In genomic region chr8:69888902-69889301, GRCm38 (mm10) we compare ENCODE assay signal across 9 mouse cellular contexts. TPM values are rescaled to one million over a fixed set of nuclear protein-coding genes. Genes with fewer than 3 reads are reported as not detected.
A peak's percentile ranks its signal among the peaks of the same experiment; 100 is the strongest.
DNase-seq lines count a peak whose midpoint lies in the region; ATAC-seq lines count a peak whose summit lies in the region.
"Had no signal": no experiment of that assay in that cellular context is flagged by ENCODE, and none has a peak within 500 bp of the region (broad histone marks: within the 10 kb centered on the region; RNA-seq: fewer than 3 reads in every experiment).

No protein-coding gene starts in this region.

- peaks cover 71% of the 10 kb centered on the region for H3K27me3 ChIP-seq in kidney, embryonic 16.5 days (ENCODE audit: insufficient read depth, low read length)
- H3K27me3 ChIP-seq in embryonic facial prominence, embryonic 14.5 days (replicated peaks; ENCODE audit: control insufficient read depth, insufficient read depth, low read length), result peaks cover 74% of the 10 kb centered on the region
- peaks cover 67% of the 10 kb centered on the region for H3K27me3 ChIP-seq in hindbrain, embryonic 15.5 days
- peaks cover 61% of the 10 kb centered on the region for H3K27me3 ChIP-seq in midbrain, embryonic 16.5 days (ENCODE audit: control insufficient read depth, insufficient read depth, low read depth, low read length)

- H3K4me3 ChIP-seq in kidney, embryonic 16.5 days (ENCODE audit: low read length), result peak overlapping the region; percentile 41
- peak overlapping the region; percentile 35 for H3K4me3 ChIP-seq in embryonic facial prominence, embryonic 14.5 days (ENCODE audit: low read depth, low read length)
- H3K4me3 ChIP-seq in hindbrain, embryonic 15.5 days, result peak overlapping the region; percentile 24
- H3K4me3 ChIP-seq in midbrain, embryonic 16.5 days (ENCODE audit: low read depth, low read length), result peak overlapping the region; percentile 28
- H3K4me3 ChIP-seq: erythroblast, embryonic 14.5 days had no signal

- WGBS in kidney, embryonic 16.5 days, result 1% methylated on average over 32 of the region's 32 CpGs
- WGBS in embryonic facial prominence, embryonic 14.5 days, result 1% methylated on average over 15 of the region's 32 CpGs
- WGBS in hindbrain, embryonic 15.5 days, result 3% methylated on average over 32 of the region's 32 CpGs
- 4% methylated on average over 29 of the region's 32 CpGs for WGBS in midbrain, embryonic 16.5 days

- no peak overlapping the region for H3K27ac ChIP-seq in kidney, embryonic 16.5 days (ENCODE audit: low read length)
- H3K27ac ChIP-seq in embryonic facial prominence, embryonic 14.5 days (replicated peaks; ENCODE audit: low read depth, low read length), result no peak overlapping the region
- no peak overlapping the region for H3K27ac ChIP-seq in hindbrain, embryonic 15.5 days (replicated peaks)
- no peak overlapping the region for H3K27ac ChIP-seq in midbrain, embryonic 16.5 days (ENCODE audit: low read length)

- DNase-seq in kidney, adult 11 months, result no peak
- DNase-seq in embryonic facial prominence, embryonic 14.5 days (ENCODE audit: low spot score), result no peak
- no peak for DNase-seq in urinary bladder, postnatal 10 days (ENCODE audit: low spot score)
- DNase-seq in left cerebral cortex, postnatal 4 days, result no peak
- no peak for DNase-seq in thymus, adult 18-20 months

- no peaks in the 10 kb centered on the region for H3K9me3 ChIP-seq in kidney, embryonic 16.5 days (ENCODE audit: low read length)
- no peaks in the 10 kb centered on the region for H3K9me3 ChIP-seq in embryonic facial prominence, embryonic 14.5 days (ENCODE audit: control insufficient read depth, low read length)
- no peaks in the 10 kb centered on the region for H3K9me3 ChIP-seq in hindbrain, embryonic 15.5 days
- no peaks in the 10 kb centered on the region for H3K9me3 ChIP-seq in midbrain, embryonic 16.5 days (replicated peaks; ENCODE audit: control insufficient read depth, low read length, poor library complexity, severe bottlenecking)

- H3K36me3 ChIP-seq in kidney, embryonic 16.5 days (ENCODE audit: insufficient read depth, low read length), result peaks cover 4% of the 10 kb centered on the region; the same call in 1 of the 2 replicates
- H3K36me3 ChIP-seq in embryonic facial prominence, embryonic 14.5 days (ENCODE audit: control insufficient read depth, insufficient read depth, low read length), result peaks cover 18% of the 10 kb centered on the region; the same call in 1 of the 2 replicates
- peaks cover 3% of the 10 kb centered on the region; the same call in 1 of the 2 replicates for H3K36me3 ChIP-seq in hindbrain, embryonic 15.5 days
- peaks cover 2% of the 10 kb centered on the region; the same call in 1 of the 2 replicates for H3K36me3 ChIP-seq in midbrain, embryonic 16.5 days (ENCODE audit: control insufficient read depth, insufficient read depth, low read length)

- H3K4me1 ChIP-seq in kidney, embryonic 16.5 days (ENCODE audit: insufficient read depth, low read length), result peaks cover 29% of the 10 kb centered on the region
- H3K4me1 ChIP-seq in embryonic facial prominence, embryonic 14.5 days (ENCODE audit: control insufficient read depth, insufficient read depth, low read length), result peaks cover 11% of the 10 kb centered on the region; the same call in 1 of the 2 replicates
- peaks cover 48% of the 10 kb centered on the region for H3K4me1 ChIP-seq in hindbrain, embryonic 15.5 days (replicated peaks)
- peaks cover 22% of the 10 kb centered on the region for H3K4me1 ChIP-seq in midbrain, embryonic 16.5 days (ENCODE audit: control insufficient read depth, insufficient read depth, low read length)

- intact Hi-C loops in left cerebral cortex, postnatal 4 days (cut with DNase I), result no loop called here

- no peak overlapping the region for H3K9ac ChIP-seq in kidney, embryonic 16.5 days (replicated peaks; ENCODE audit: low read length)
- H3K9ac ChIP-seq in embryonic facial prominence, embryonic 14.5 days (ENCODE audit: low read depth, low read length), result 0 out of 2 replicates have a peak overlapping the region, but pooled peaks have one; percentile 14
- no peak overlapping the region for H3K9ac ChIP-seq in hindbrain, embryonic 15.5 days
- peak overlapping the region; percentile 46 for H3K9ac ChIP-seq in midbrain, embryonic 16.5 days (ENCODE audit: low read depth, low read length)

- peak overlapping the region; percentile 49 for H3K4me2 ChIP-seq in kidney, embryonic 16.5 days (replicated peaks; ENCODE audit: low read depth, low read length)
- peak overlapping the region; percentile 54 for H3K4me2 ChIP-seq in embryonic facial prominence, embryonic 14.5 days (ENCODE audit: low read depth, low read length)
- H3K4me2 ChIP-seq in hindbrain, embryonic 15.5 days, result peak overlapping the region; percentile 50
- peak overlapping the region; percentile 46 for H3K4me2 ChIP-seq in midbrain, embryonic 16.5 days (ENCODE audit: low read length)

- peak; percentile 32 for ATAC-seq in kidney, embryonic 16.5 days (ENCODE audit: low FRiP score, low TSS enrichment)
- ATAC-seq in embryonic facial prominence, embryonic 14.5 days (ENCODE audit: low read depth), result no peak
- ATAC-seq in hindbrain, embryonic 15.5 days (ENCODE audit: low FRiP score, low read depth), result no peak
- no peak for ATAC-seq in midbrain, embryonic 16.5 days

RNA-seq across cellular contexts. Expression of gene Cilp2, which starts 1.4 kb away (rescaled TPM):
- polyA plus RNA-seq in kidney, embryonic 16.5 days (2015; fragmentation: Nextera tagmentation; extraction: Ambion mirVana), result 0.94 and 0.99 TPM in 2 replicates
- 1.1 and 1.3 TPM in 2 replicates for polyA plus RNA-seq in embryonic facial prominence, embryonic 14.5 days (2014; fragmentation: Nextera tagmentation; extraction: Ambion mirVana)
- polyA plus RNA-seq in hindbrain, embryonic 15.5 days (2015; fragmentation: Nextera tagmentation; extraction: Ambion mirVana), result 6.7 and 6.9 TPM in 2 replicates
- polyA plus RNA-seq in midbrain, embryonic 16.5 days (2015; fragmentation: Nextera tagmentation; extraction: Ambion mirVana), result 6.3 and 6.6 TPM in 2 replicates
- 1 to 10 TPM; 4.5 to 4.7 TPM for total RNA-seq in left cerebral cortex, postnatal 4 days (2021)
- polyA plus RNA-seq: erythroblast, embryonic 14.5 days had no signal

RNA-seq across cellular contexts. Expression of gene Tssk6, which starts 13.1 kb away (rescaled TPM):
- 3.8 and 3.9 TPM in 2 replicates for polyA plus RNA-seq in kidney, embryonic 16.5 days (2015; fragmentation: Nextera tagmentation; extraction: Ambion mirVana)
- polyA plus RNA-seq in embryonic facial prominence, embryonic 14.5 days (2014; fragmentation: Nextera tagmentation; extraction: Ambion mirVana), result 2.5 and 3.1 TPM in 2 replicates
- 3.5 and 4.3 TPM in 2 replicates for polyA plus RNA-seq in hindbrain, embryonic 15.5 days (2015; fragmentation: Nextera tagmentation; extraction: Ambion mirVana)
- 3.0 and 3.5 TPM in 2 replicates for polyA plus RNA-seq in midbrain, embryonic 16.5 days (2015; fragmentation: Nextera tagmentation; extraction: Ambion mirVana)
- not detected for total RNA-seq in left cerebral cortex, postnatal 4 days (2021)

RNA-seq across cellular contexts. Expression of gene Ndufa13, which starts 13.5 kb away (rescaled TPM):
- polyA plus RNA-seq in kidney, embryonic 16.5 days (2015; fragmentation: Nextera tagmentation; extraction: Ambion mirVana), result 197 and 199 TPM in 2 replicates
- polyA plus RNA-seq in embryonic facial prominence, embryonic 14.5 days (2014; fragmentation: Nextera tagmentation; extraction: Ambion mirVana), result 185 and 201 TPM in 2 replicates
- 196 and 197 TPM in 2 replicates for polyA plus RNA-seq in hindbrain, embryonic 15.5 days (2015; fragmentation: Nextera tagmentation; extraction: Ambion mirVana)
- 172 TPM in 2 replicates for polyA plus RNA-seq in midbrain, embryonic 16.5 days (2015; fragmentation: Nextera tagmentation; extraction: Ambion mirVana)
- total RNA-seq in left cerebral cortex, postnatal 4 days (2021), result 10 to 100 TPM; 79.0 to 86.6 TPM

RNA-seq across cellular contexts. Expression of gene Yjefn3, which starts 13.6 kb away (rescaled TPM):
- polyA plus RNA-seq in kidney, embryonic 16.5 days (2015; fragmentation: Nextera tagmentation; extraction: Ambion mirVana), result 3.1 and 5.0 TPM in 2 replicates
- polyA plus RNA-seq in embryonic facial prominence, embryonic 14.5 days (2014; fragmentation: Nextera tagmentation; extraction: Ambion mirVana), result 3.6 and 3.8 TPM in 2 replicates
- polyA plus RNA-seq in hindbrain, embryonic 15.5 days (2015; fragmentation: Nextera tagmentation; extraction: Ambion mirVana), result 10.1 and 13.8 TPM in 2 replicates
- 12.0 and 12.3 TPM in 2 replicates for polyA plus RNA-seq in midbrain, embryonic 16.5 days (2015; fragmentation: Nextera tagmentation; extraction: Ambion mirVana)
- total RNA-seq in left cerebral cortex, postnatal 4 days (2021), result 10 to 100 TPM in 1 of 2 experiments, 1 to 10 TPM in 1; 9.5 to 10.4 TPM

RNA-seq across cellular contexts. Expression of gene Pbx4, which starts 56.6 kb away (rescaled TPM):
- polyA plus RNA-seq in kidney, embryonic 16.5 days (2015; fragmentation: Nextera tagmentation; extraction: Ambion mirVana), result 8.8 and 9.3 TPM in 2 replicates
- 8.4 and 9.0 TPM in 2 replicates for polyA plus RNA-seq in embryonic facial prominence, embryonic 14.5 days (2014; fragmentation: Nextera tagmentation; extraction: Ambion mirVana)
- polyA plus RNA-seq in hindbrain, embryonic 15.5 days (2015; fragmentation: Nextera tagmentation; extraction: Ambion mirVana), result 59.4 and 59.5 TPM in 2 replicates
- polyA plus RNA-seq in midbrain, embryonic 16.5 days (2015; fragmentation: Nextera tagmentation; extraction: Ambion mirVana), result 58.9 and 65.7 TPM in 2 replicates
- 10 to 100 TPM; 24.3 to 25.0 TPM for total RNA-seq in left cerebral cortex, postnatal 4 days (2021)

Comparison
In these comparisons a context has a peak if more than half of its experiments do, and no peak if none do; other contexts are left out.
1. H3K9ac ChIP-seq: peak in embryonic facial prominence, embryonic 14.5 days (single experiment) and midbrain, embryonic 16.5 days (single experiment); none in kidney, embryonic 16.5 days (single experiment) and hindbrain, embryonic 15.5 days (single experiment).
2. Peak in every context shown above with its lines, with median percentiles within 50 percentile points of each other: H3K4me2 ChIP-seq and H3K4me3 ChIP-seq.